Mouse (Mus musculus): ENCODE results near the gene Mylk. TPM values are rescaled to one million over a fixed set of nuclear protein-coding genes. Genes with fewer than 3 reads are reported as not detected.

Gene Mylk
- polyA plus RNA-seq, 1 experiment from 2014 or later, result 13.4 TPM

DNA sequence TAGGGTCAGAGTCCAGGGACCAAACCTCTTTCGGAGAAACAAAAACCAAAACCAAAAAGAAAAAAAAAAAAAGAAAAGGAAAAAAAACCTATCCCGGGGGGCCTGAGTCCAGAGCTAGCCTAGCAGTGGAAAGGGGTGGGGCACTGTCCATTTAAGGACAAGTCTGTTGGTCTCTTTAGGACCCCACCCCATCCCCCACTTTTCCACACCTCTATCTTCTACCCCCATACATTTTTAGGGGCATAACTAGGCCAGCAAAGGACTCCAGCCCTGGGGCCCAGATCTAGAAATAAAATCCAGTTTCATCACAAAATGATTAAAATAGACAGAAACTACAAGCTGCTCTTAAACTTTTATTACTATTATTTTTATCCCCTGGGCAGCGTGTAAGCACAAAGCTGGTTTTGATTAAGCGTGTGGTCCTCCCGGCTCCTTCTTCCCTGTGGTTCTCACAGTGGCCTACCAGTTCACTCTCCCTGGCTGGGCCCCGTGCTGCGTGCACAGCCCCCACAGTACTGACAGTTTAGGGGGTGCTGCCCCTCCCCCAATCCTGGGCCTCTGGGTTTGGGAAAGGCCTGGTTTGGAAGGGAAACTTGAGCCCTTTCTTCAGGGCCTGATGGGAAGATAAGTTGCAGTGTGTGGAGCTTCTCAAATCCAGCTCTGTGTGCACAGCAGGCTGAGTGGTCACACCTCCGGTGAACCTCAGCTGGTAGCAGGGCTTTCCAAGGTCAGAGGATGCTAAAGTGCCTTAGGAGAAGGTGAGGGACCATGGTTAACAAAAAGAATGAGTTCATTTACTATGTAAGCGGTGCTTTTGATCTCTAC lies 190.7 kb downstream of the Mylk start:
- peak overlapping the region; percentile 17; the same call in 1 of the 2 replicates for H3K4me2 ChIP-seq

DNA sequence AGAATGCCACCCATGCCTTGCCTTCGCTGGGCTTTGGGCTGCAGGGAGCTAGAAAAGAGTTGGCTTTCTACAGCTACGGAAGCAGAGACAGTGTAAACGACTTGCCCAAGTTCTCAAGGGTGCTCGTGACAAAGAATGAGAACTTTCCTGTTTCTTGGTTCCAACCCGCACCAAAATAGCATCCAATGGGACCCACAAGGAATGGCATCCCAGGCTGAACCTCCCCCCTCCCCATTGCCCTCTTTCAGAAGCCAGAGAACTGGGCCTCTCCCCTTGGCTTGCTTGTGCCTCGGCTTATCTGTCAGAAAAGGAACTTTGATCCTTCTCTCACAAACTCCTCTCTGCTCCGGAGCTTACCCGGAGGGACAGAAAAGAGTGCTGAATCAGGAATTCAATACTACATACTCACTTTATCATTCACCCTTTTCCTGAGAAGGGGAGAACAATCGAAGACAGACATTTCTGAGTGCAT lies 191.4 kb downstream of the Mylk start:
- Histone ChIP-seq H3K9me3 (no peaks in the 10 kb centered on the region), H3K4me1 (peaks cover 53% of the 10 kb centered on the region), H3K27me3 (no peaks in the 10 kb centered on the region), H3K4me3 (no peak overlapping the region), H3K36me3 (no peaks in the 10 kb centered on the region), H3K27ac (peak overlapping the region; percentile 88), H3K9ac (no peak overlapping the region), H3K4me2 (peak overlapping the region; percentile 17; the same call in 1 of the 2 replicates)
- 33% methylated on average over 9 of the region's 9 CpGs for WGBS
- ATAC-seq (ENCODE audit: insufficient number of reproducible peaks, insufficient read depth, low FRiP score, low TSS enrichment, low read depth), result no peak

More for the DNA sequence above, 190.7 kb downstream of the Mylk start:
- Histone ChIP-seq H3K4me1 (peaks cover 53% of the 10 kb centered on the region), H3K9me3 (no peaks in the 10 kb centered on the region), H3K4me3 (no peak overlapping the region), H3K36me3 (no peaks in the 10 kb centered on the region), H3K27me3 (no peaks in the 10 kb centered on the region), H3K27ac (peak overlapping the region; percentile 88), H3K9ac (0 out of 2 replicates have a peak overlapping the region, but pooled peaks have one; percentile 11)
- 23% methylated on average over 9 of the region's 9 CpGs for WGBS
- ATAC-seq (ENCODE audit: insufficient number of reproducible peaks, insufficient read depth, low FRiP score, low TSS enrichment, low read depth), result peak; percentile 84

DNA sequence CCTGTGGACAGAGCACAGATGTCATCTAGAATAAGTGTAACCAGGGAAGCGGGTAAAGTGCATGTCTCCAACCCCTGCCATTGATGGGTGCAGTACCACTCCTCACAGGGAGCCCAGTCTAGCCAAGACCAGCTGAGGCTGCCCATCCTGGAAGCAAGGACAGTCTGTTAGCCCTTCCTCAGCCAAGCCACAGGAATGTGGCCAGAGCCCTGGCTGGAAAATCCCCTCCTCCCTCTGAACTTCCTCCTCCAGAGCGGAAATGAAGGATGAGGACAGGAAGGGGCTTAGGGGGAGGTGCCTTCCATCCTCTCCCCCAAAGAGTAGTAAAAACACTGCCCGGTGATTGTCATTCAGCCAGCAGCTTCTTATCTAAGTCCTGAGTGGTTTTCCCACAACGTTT lies 192.6 kb downstream of the Mylk start:
- no peaks in the 10 kb centered on the region for H3K27me3 ChIP-seq
- 52% methylated on average over 4 of the region's 4 CpGs for WGBS
- peak overlapping the region; percentile 88 for H3K27ac ChIP-seq
- no peaks in the 10 kb centered on the region for H3K36me3 ChIP-seq
- H3K4me2 ChIP-seq, result no peak overlapping the region
- no peak overlapping the region for H3K9ac ChIP-seq
- peaks cover 61% of the 10 kb centered on the region for H3K4me1 ChIP-seq
- ATAC-seq (ENCODE audit: insufficient number of reproducible peaks, insufficient read depth, low FRiP score, low TSS enrichment, low read depth), result no peak
- no peaks in the 10 kb centered on the region for H3K9me3 ChIP-seq
- H3K4me3 ChIP-seq, result no peak overlapping the region

DNA sequence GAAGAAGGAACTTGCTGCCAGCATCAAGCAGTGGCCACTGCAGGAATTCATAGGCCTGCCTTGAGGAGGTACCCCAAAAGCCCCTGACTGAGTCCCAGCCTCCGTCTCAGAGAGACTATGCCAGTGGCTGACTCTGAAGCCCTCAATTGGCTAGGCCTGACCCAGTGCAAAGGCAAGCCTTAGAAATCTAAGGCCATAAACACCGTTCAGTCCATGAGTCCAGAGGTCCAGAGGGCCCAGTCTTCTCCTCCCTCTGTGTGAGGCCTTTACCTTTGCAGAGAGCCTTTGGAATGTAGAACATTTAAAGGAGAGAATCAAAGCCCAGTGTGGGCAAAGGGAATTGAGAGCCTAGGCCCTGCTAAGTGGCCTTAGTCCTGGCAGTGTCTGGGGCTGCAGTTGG lies 193.2 kb downstream of the Mylk start:
- peaks cover 61% of the 10 kb centered on the region for H3K4me1 ChIP-seq
- 89% methylated on average over 2 of the region's 2 CpGs for WGBS
- no peak overlapping the region for H3K4me2 ChIP-seq
- no peaks in the 10 kb centered on the region for H3K27me3 ChIP-seq
- H3K9me3 ChIP-seq, result no peaks in the 10 kb centered on the region
- H3K9ac ChIP-seq, result no peak overlapping the region
- no peak for ATAC-seq (ENCODE audit: insufficient number of reproducible peaks, insufficient read depth, low FRiP score, low TSS enrichment, low read depth)
- no peaks in the 10 kb centered on the region for H3K36me3 ChIP-seq
- no peak overlapping the region for H3K4me3 ChIP-seq
- peak overlapping the region; percentile 88 for H3K27ac ChIP-seq

DNA sequence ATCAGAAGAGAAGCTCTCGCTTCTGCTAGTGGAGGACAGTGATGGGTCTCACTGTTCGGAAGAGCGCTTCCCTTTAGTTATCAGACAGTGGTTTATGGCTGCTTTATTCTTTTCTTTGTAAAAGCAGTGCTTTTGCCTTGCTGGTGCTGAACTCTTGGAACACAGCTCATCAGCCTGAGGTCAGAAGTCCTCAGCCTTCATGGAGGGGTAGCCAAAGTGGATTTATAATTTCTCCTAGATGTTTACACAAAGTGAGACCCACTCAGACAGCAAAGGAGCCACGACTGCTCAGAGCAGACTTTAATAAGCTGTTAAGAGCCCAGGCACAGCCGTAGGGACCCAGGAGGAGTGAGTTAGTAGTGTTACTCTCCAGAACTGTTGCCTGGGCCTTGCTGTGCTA lies 194.9 kb downstream of the Mylk start:
- H3K9me3 ChIP-seq, result no peaks in the 10 kb centered on the region
- peaks cover 50% of the 10 kb centered on the region for H3K4me1 ChIP-seq
- H3K4me3 ChIP-seq, result no peak overlapping the region
- H3K36me3 ChIP-seq, result no peaks in the 10 kb centered on the region
- no peaks in the 10 kb centered on the region for H3K27me3 ChIP-seq
- no peak overlapping the region for H3K4me2 ChIP-seq
- WGBS, result 73% methylated on average over 5 of the region's 5 CpGs
- H3K9ac ChIP-seq, result no peak overlapping the region
- ATAC-seq (ENCODE audit: insufficient number of reproducible peaks, insufficient read depth, low FRiP score, low TSS enrichment, low read depth), result no peak
- H3K27ac ChIP-seq, result no peak overlapping the region

DNA sequence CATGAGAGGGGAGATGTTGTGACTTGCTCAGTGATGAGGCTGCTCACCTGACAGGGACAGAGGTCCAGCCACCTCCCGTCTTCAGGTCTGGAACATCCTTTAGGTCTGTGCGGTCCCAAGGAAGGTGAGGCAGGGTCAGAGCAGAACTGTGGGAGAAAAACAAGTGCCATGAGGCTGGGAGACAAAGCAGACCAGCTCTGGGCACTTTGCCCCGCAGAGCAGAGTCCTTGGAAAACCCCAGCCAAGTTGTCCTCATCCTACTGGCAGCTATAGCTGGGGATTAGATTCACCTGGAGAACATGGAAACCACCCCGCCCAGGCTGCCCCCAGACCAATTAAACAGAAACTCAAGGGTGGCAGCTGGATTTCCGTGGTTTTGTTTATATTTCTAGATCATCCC lies 195.4 kb downstream of the Mylk start:
- WGBS, result 76% methylated on average over 5 of the region's 5 CpGs
- H3K27me3 ChIP-seq, result no peaks in the 10 kb centered on the region
- no peaks in the 10 kb centered on the region for H3K36me3 ChIP-seq
- no peak for ATAC-seq (ENCODE audit: insufficient number of reproducible peaks, insufficient read depth, low FRiP score, low TSS enrichment, low read depth)
- peaks cover 46% of the 10 kb centered on the region for H3K4me1 ChIP-seq
- H3K9me3 ChIP-seq, result no peaks in the 10 kb centered on the region
- H3K27ac ChIP-seq, result no peak overlapping the region
- H3K9ac ChIP-seq, result no peak overlapping the region
- no peak overlapping the region for H3K4me3 ChIP-seq
- no peak overlapping the region for H3K4me2 ChIP-seq

DNA sequence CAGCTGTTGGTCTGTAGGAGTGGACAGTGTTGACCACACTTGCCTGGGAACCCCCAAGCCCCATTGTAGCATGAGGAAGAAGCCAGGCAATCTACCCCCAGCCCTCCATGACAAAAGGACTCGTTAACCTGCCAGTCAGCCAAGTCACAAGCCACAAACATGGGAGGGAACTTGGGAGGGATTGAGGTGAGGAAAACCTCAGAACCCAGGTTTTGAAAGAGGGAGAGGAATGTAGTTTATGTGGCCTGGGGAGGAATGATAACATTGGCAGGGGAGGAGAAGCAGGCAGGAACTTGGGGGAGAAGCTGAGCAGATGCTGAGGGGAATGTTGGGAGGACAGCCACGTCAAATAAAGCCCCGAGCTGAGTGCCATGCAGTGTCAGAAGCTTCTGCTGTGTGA lies 196.9 kb downstream of the Mylk start:
- no peak overlapping the region for H3K4me3 ChIP-seq
- H3K27ac ChIP-seq, result no peak overlapping the region
- H3K4me1 ChIP-seq, result peaks cover 30% of the 10 kb centered on the region
- no peak for ATAC-seq (ENCODE audit: insufficient number of reproducible peaks, insufficient read depth, low FRiP score, low TSS enrichment, low read depth)
- 37% methylated on average over 3 of the region's 3 CpGs for WGBS
- H3K9ac ChIP-seq, result no peak overlapping the region
- H3K4me2 ChIP-seq, result no peak overlapping the region
- no peaks in the 10 kb centered on the region for H3K36me3 ChIP-seq
- H3K9me3 ChIP-seq, result no peaks in the 10 kb centered on the region
- H3K27me3 ChIP-seq, result no peaks in the 10 kb centered on the region

DNA sequence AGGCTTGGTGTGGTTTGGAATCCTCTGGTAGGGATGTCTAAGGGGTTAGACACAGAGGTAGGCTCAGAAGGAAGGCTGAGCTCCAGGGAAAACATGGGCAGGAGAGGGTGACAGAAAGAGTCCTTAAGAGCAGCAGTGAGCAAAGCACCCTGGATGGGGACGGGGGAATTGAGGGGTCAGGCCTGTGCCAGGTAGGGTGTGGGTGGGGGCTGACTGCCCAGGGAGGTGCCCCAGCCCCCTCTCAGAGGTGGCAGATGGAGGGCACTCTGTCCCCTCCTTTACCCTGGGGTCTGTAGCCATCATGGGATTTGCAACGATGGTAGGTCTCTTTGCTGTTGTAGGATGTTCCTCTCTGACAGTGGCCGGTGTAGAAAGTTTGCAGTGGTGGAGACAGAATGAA lies 201.3 kb downstream of the Mylk start:
- Histone ChIP-seq H3K36me3 (no peaks in the 10 kb centered on the region), H3K27me3 (no peaks in the 10 kb centered on the region), H3K27ac (no peak overlapping the region), H3K9me3 (no peaks in the 10 kb centered on the region), H3K4me1 (0 out of 2 replicates have a peak, but pooled peaks cover 7% of the 10 kb centered on the region), H3K9ac (no peak overlapping the region), H3K4me3 (no peak overlapping the region), H3K4me2 (no peak overlapping the region)
- no peak for ATAC-seq (ENCODE audit: insufficient number of reproducible peaks, insufficient read depth, low FRiP score, low TSS enrichment, low read depth)
- 89% methylated on average over 3 of the region's 3 CpGs for WGBS

DNA sequence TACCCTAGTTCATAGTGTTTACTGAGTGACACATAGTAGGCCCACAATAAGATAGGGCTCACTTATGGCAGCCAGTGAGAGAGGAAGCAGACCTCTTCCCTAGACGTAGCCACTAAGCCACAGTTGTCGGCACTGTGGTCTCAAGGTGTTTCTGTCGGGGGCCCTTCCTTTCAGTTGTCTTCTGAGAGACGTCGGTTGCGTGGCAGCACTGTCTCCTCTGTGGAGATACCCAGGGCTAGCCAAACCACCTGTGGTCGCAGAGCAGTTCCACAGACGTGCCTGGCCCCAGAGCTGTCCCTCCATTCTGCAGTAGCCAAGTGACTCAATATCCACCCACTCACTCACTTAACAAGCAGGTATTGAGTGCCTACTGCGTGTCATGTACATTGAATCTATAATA lies 205.9 kb downstream of the Mylk start:
- no peak overlapping the region for H3K4me2 ChIP-seq
- no peaks in the 10 kb centered on the region for H3K4me1 ChIP-seq
- 83% methylated on average over 9 of the region's 9 CpGs for WGBS
- no peak overlapping the region for H3K27ac ChIP-seq
- no peaks in the 10 kb centered on the region for H3K9me3 ChIP-seq
- ATAC-seq (ENCODE audit: insufficient number of reproducible peaks, insufficient read depth, low FRiP score, low TSS enrichment, low read depth), result no peak
- no peak overlapping the region for H3K4me3 ChIP-seq
- peaks cover 7% of the 10 kb centered on the region for H3K36me3 ChIP-seq
- no peaks in the 10 kb centered on the region for H3K27me3 ChIP-seq
- H3K9ac ChIP-seq, result no peak overlapping the region

DNA sequence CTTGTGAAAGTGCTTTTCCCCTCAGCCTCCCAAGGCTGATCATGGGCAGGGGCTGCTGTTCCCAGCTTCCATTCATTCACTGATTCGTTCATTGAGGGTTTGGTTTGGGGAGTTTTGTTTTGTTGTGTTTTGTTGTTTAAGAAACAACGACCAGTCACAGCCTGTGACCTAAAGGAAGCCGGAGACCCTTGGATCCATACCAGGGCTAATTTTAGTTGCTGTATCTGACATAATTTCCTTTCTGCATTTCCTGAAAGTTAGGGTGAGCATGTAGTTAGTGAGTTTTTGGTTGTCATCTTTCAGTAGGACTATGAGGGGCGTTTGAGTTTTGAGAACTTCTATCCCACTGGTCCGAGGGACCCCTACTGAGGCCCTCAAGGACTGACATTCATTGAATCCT lies 207.2 kb downstream of the Mylk start:
- ATAC-seq (ENCODE audit: insufficient number of reproducible peaks, insufficient read depth, low FRiP score, low TSS enrichment, low read depth), result no peak
- Histone ChIP-seq H3K27me3 (no peaks in the 10 kb centered on the region), H3K4me3 (no peak overlapping the region), H3K4me1 (no peaks in the 10 kb centered on the region), H3K4me2 (no peak overlapping the region), H3K9ac (no peak overlapping the region), H3K27ac (no peak overlapping the region), H3K36me3 (peaks cover 14% of the 10 kb centered on the region), H3K9me3 (no peaks in the 10 kb centered on the region)
- 76% methylated on average over 5 of the region's 5 CpGs for WGBS

DNA sequence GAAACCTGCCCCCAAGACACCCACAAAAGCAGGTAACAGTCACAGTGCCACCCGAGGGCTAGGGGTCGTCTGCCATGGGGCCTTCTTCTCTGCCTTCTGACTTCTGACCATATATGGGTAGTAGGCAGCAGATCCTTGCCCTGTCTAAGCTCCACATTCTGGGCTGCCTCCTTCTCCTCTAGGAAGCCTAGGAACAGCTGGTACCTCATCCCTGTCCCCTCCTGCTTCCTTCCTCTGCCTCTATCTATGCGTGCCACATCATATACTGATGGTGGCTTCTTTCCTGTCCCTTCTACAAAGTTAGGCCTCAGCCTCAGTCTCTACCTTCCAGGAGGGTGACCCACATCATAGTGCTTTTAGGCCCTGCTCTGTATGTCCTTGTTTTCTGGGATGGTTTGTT lies 207.8 kb downstream of the Mylk start:
- no peak overlapping the region for H3K9ac ChIP-seq
- H3K36me3 ChIP-seq, result peaks cover 14% of the 10 kb centered on the region
- H3K4me3 ChIP-seq, result no peak overlapping the region
- H3K4me1 ChIP-seq, result peaks cover 2% of the 10 kb centered on the region
- 72% methylated on average over 3 of the region's 3 CpGs for WGBS
- no peaks in the 10 kb centered on the region for H3K27me3 ChIP-seq
- H3K27ac ChIP-seq, result no peak overlapping the region
- ATAC-seq (ENCODE audit: insufficient number of reproducible peaks, insufficient read depth, low FRiP score, low TSS enrichment, low read depth), result no peak
- no peak overlapping the region for H3K4me2 ChIP-seq
- no peaks in the 10 kb centered on the region for H3K9me3 ChIP-seq

DNA sequence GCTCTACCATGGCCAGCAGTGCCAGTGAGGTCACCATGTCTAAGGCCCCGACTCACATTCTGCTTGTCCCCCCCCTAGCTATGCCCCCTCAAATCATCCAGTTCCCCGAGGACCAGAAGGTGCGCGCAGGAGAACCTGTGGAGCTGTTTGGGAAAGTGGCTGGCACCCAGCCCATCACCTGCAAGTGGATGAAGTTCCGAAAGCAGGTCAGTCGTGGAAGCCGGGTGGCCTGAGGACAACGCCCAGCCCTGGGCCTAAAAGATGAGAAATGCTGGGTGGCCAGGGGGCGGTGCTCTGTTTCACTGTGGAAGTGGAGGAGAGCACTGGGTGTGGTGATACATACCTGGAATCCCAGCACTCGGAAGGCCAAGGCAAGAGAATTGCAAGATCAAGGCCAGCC lies 208.5 kb downstream of the Mylk start:
- H3K4me1 ChIP-seq, result peaks cover 9% of the 10 kb centered on the region
- ATAC-seq (ENCODE audit: insufficient number of reproducible peaks, insufficient read depth, low FRiP score, low TSS enrichment, low read depth), result no peak
- H3K9me3 ChIP-seq, result no peaks in the 10 kb centered on the region
- WGBS, result 92% methylated on average over 10 of the region's 10 CpGs
- no peak overlapping the region for H3K9ac ChIP-seq
- H3K4me2 ChIP-seq, result no peak overlapping the region
- no peak overlapping the region for H3K4me3 ChIP-seq
- H3K27ac ChIP-seq, result no peak overlapping the region
- H3K27me3 ChIP-seq, result no peaks in the 10 kb centered on the region
- H3K36me3 ChIP-seq, result peaks cover 14% of the 10 kb centered on the region

Measured in embryonic facial prominence, embryonic 13.5 days (tissue).